Mouse (Mus musculus) heart, postnatal 0 days (tissue): Measurements from ENCODE around the gene Tmem266.

Source experiments
- CTCF ChIP-seq: IDR thresholded peaks from 2 replicates; pipeline ENCODE4 v1.5.1; 2016; ENCODE audit warnings: antibody characterized with exemption, control low read depth, low read depth
- EP300 ChIP-seq: IDR thresholded peaks from 2 replicates; pipeline ENCODE4 v1.6.1; 2016; ENCODE audit warnings: antibody characterized with exemption, low read depth

DNA sequence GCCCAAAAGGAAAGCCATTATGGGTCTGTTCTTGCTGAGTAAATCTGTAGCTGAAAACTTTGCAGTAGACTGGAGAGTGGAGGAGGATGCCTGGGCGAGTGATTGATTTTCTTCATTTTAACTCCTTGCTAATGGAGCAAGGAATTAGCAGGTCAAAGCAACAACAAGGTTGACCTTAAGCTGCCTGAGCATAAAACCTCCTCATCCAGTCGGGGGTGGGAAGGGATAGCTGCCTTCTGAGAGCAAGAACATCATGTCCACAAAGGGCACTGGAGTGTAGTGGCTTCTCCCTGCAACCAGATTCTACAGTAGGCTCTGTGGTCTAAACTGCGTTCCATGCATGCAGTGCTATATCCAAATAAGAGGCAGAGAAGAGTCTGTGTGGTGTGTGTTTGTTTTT is 41.3 kb downstream of the Tmem266 start:
- TF ChIP-seq CTCF, result no peak
- no peak for TF ChIP-seq EP300
